Mouse (Mus musculus) common myeloid progenitor, adult 5-6 weeks (primary cell): Measurements from ENCODE around the gene Coro7. TPM values are rescaled to one million over a fixed set of nuclear protein-coding genes. Genes with fewer than 3 reads are reported as not detected.

Experiments
- ATAC-seq: replicated peaks from 2 replicates; pipeline ENCODE4 v1.8.0; 2016; ENCODE audit warnings: low read depth, mild to moderate bottlenecking, moderate TSS enrichment, inconsistent platforms; ENCODE audit not compliant: poor library complexity, severe bottlenecking
- total RNA-seq: library from RNA; stranded (forward); fragments of 200-1000, 187-1606 nt; gene quantifications from 2 replicates; pipeline ENCODE4 v1.2.3, GENCODE M21; 2017

The Coro7 gene
- total RNA-seq, 1 experiment from 2014 or later: 35.4 TPM

GRCm38 (mm10) chr16:4650161-4650560, 29.4 kb downstream of the Coro7 start:
- ATAC-seq: no peak

- ATAC-seq: no peak
Measured at GRCm38 (mm10) chr16:4649692-4650091, 29.9 kb downstream of the Coro7 start.

GRCm38 (mm10) chr16:4649211-4649610, 30.4 kb downstream of the Coro7 start:
- no peak for ATAC-seq

GRCm38 (mm10) chr16:4648416-4649023, 31.1 kb downstream of the Coro7 start:
- ATAC-seq: no peak

- ATAC-seq: no peak
Measured at GRCm38 (mm10) chr16:4647651-4648141, 31.9 kb downstream of the Coro7 start.

- no peak for ATAC-seq
Measured at GRCm38 (mm10) chr16:4646831-4647230, 32.7 kb downstream of the Coro7 start.

- ATAC-seq: no peak
Measured at GRCm38 (mm10) chr16:4645867-4646266, 33.7 kb downstream of the Coro7 start.

GRCm38 (mm10) chr16:4643670-4644419, 35.7 kb downstream of the Coro7 start:
- no peak for ATAC-seq

- ATAC-seq: no peak
Measured at GRCm38 (mm10) chr16:4642937-4643336, 36.6 kb downstream of the Coro7 start.

- ATAC-seq: no peak
Measured at GRCm38 (mm10) chr16:4642190-4642589, 37.4 kb downstream of the Coro7 start.

GRCm38 (mm10) chr16:4641119-4641838, 38.3 kb downstream of the Coro7 start:
- ATAC-seq: no peak

GRCm38 (mm10) chr16:4640267-4641005, 39.1 kb downstream of the Coro7 start:
- peak; percentile 52 for ATAC-seq

- peak; percentile 88 for ATAC-seq
Measured at GRCm38 (mm10) chr16:4639831-4640237, 39.7 kb downstream of the Coro7 start, which contains the start of the genes Vasn and Dnaja3. Gene Vasn (plus strand): TSS chr16:4639941. Gene Dnaja3 (plus strand): TSS chr16:4639989.

GRCm38 (mm10) chr16:4638891-4639390, 40.6 kb downstream of the Coro7 start:
- ATAC-seq: no peak

- no peak for ATAC-seq
Measured at GRCm38 (mm10) chr16:4635760-4636159, 43.8 kb downstream of the Coro7 start.

GRCm38 (mm10) chr16:4634681-4635080, 44.9 kb downstream of the Coro7 start:
- ATAC-seq: no peak

GRCm38 (mm10) chr16:4633661-4634060, 45.9 kb downstream of the Coro7 start:
- ATAC-seq: no peak

- ATAC-seq: no peak
Measured at GRCm38 (mm10) chr16:4632050-4632449, 47.5 kb downstream of the Coro7 start.

GRCm38 (mm10) chr16:4629950-4630349, 49.6 kb downstream of the Coro7 start:
- ATAC-seq: peak; percentile 71

- no peak for ATAC-seq
Measured at GRCm38 (mm10) chr16:4628898-4629419, 50.6 kb downstream of the Coro7 start.
